Mouse (Mus musculus): ENCODE measurements at regions not wholly inside any gene's neighbourhood (a gene's known extent, or its start where the extent isn't known, plus 50 kb on each side); places are given as distances from the start of the nearest gene placed in this dataset.

DNA sequence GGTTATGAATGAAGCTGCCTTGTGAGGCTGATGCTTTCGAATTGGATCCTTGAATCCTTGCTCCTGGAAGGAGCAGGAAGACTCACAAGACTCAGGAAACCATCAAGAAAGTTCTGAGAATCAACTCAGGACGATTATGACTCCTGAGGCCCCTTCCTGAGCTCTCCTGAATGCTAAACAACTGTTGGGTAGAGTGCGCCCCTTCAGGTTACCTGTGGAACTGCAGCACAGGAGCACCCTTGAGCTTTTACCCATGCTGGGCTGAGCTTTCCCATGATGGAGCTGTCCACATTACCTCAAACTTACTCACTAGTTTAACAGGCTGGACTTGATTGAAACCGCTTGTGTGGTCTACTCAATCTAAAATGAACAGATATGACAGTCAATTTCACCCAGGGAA, 553.3 kb downstream of the Jrkl start:
- POLR2A ChIA-PET, result no interaction called here

DNA sequence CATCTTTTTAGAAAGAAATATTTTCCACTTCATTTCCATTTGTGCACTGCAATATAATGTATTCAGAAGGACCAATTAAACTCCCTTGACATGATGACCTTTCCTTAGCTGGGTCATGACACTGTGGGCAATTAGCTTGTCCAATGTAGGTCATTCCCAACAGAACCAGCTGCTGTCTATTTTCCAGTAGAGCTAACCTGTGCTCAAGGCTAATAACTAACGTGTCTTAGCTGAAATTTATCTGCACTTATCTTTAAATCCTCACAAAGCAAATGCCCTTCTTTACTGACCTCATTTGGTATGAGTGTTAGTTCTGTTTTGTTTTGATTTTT, 554.7 kb downstream of the Jrkl start:
- CTCF ChIA-PET, result no interaction called here
- POLR2A ChIA-PET, result no interaction called here

More for the DNA sequence above, 553.3 kb downstream of the Jrkl start:
- CTCF ChIA-PET, result interaction anchor here (0.6 to 1.6 kb wide), 9 partner anchors 9 to 947 kb away, joined by 3 to 8 read pairs (median 3); no protein-coding TSS in a partner anchor

- ChIA-PET POLR2A (interaction anchor here in 1 of 4 experiments (0.7 kb wide), 1 partner anchor 1810 kb away, joined by 7 read pairs; the partner anchor contains the start of genes Cwc15 and Kdm4d), CTCF (no interaction called here)
Observed at GRCm38 (mm10) chr9:12690182-12690947, 555.3 kb downstream of the Jrkl start.

Data from embryonic stem cell, embryonic (primary cell).